Mouse (Mus musculus) kidney, postnatal 0 days (tissue): ENCODE measurements around the gene Sart3. TPM values are rescaled to one million over a fixed set of nuclear protein-coding genes. Genes with fewer than 3 reads are reported as not detected.
A peak's percentile ranks its signal among the peaks of the same experiment; 100 is the strongest.

Experiments used
- ATAC-seq: fragments of 200-750 bp; cut with Nextera tagmentation; replicated peaks from 2 replicates; pipeline ENCODE4 v1.8.0; 2017; ENCODE audit warnings: low read depth, moderate number of reproducible peaks, moderate TSS enrichment, moderate library complexity; ENCODE audit not compliant: low FRiP score
- DNase-seq: peaks from one replicate; pipeline ENCODE4 v3.0.0-alpha.2; 2016; ENCODE audit warnings: low spot score
- H3K27ac ChIP-seq: fragments of 300-500 bp; sonication (generic); 2 replicates; pipeline ENCODE4 v1.5.1; 2014; ENCODE audit warnings: mild to moderate bottlenecking
- H3K27me3 ChIP-seq: fragments of 300-500 bp; sonication (generic); 2 replicates; pipeline ENCODE4 v1.6.1; 2014; ENCODE audit warnings: low read length, mixed read lengths; ENCODE audit not compliant: insufficient read depth
- H3K36me3 ChIP-seq: fragments of 300-500 bp; sonication (generic); 2 replicates; pipeline ENCODE4 v1.6.1; 2014; ENCODE audit warnings: low read length, mixed read lengths; ENCODE audit not compliant: insufficient read depth
- H3K4me1 ChIP-seq: fragments of 300-500 bp; sonication (generic); replicated peaks from 2 replicates; pipeline ENCODE4 v1.6.1; 2014; ENCODE audit warnings: antibody characterized with exemption, low read length, mixed read lengths; ENCODE audit not compliant: insufficient read depth
- H3K4me2 ChIP-seq: fragments of 300-500 bp; sonication (generic); 2 replicates; pipeline ENCODE4 v1.6.1; 2014; ENCODE audit warnings: mild to moderate bottlenecking, low read length, moderate library complexity, mixed read lengths
- H3K4me3 ChIP-seq: fragments of 300-500 bp; sonication (generic); replicated peaks from 2 replicates; pipeline ENCODE4 v1.5.1; 2014; ENCODE audit warnings: low read depth, low read length
- H3K9ac ChIP-seq: fragments of 300-500 bp; sonication (generic); 2 replicates; pipeline ENCODE4 v1.6.1; 2014; ENCODE audit warnings: low read depth, low read length
- H3K9me3 ChIP-seq: fragments of 300-500 bp; sonication (generic); replicated peaks from 2 replicates; pipeline ENCODE4 v1.6.1; 2016; ENCODE audit warnings: low read length, inconsistent platforms, mixed read lengths
- CTCF ChIP-seq: IDR thresholded peaks from 2 replicates; pipeline ENCODE4 v1.5.1; 2016; ENCODE audit warnings: antibody characterized with exemption, low read depth, mild to moderate bottlenecking, moderate library complexity
- WGBS: fragments of 180-500 bp; shearing (Covaris S2); extraction: QIAGEN DNeasy Blood & Tissue Kit; methylation state at CpG from one replicate; pipeline ENCODE4 v1.1.7; 2014; 5-methylcytosine and 5-hydroxymethylcytosine counted together
- polyA plus RNA-seq: library from polyadenylated mRNA; unstranded; fragments of >200 nt; fragmentation: Nextera tagmentation; extraction: Ambion mirVana; gene quantifications from 2 replicates; pipeline ENCODE4 v1.2.1, GENCODE M21; 2015

Sart3 gene
- polyA plus RNA-seq = 27.2 and 27.7 TPM in 2 replicates

GRCm38 (mm10) chr5:113772450-113772895 lies at the start of gene Sart3, which contains the start of gene Iscu:
Gene Sart3, minus strand, starts transcription at chr5:113772510.
Gene Iscu, plus strand, starts transcription at chr5:113772748.
- Histone ChIP-seq H3K4me1 (peaks cover 9% of the 10 kb centered on the region; the same call in 1 of the 2 replicates), H3K36me3 (peaks cover 11% of the 10 kb centered on the region), H3K4me2 (peak within 1 kb of the TSS; percentile 91), H3K9ac (peak within 1 kb of the TSS; percentile 89), H3K27ac (peak within 1 kb of the TSS; percentile 95), H3K9me3 (no peaks in the 10 kb centered on the region), H3K27me3 (no peaks in the 10 kb centered on the region), H3K4me3 (peak within 1 kb of the TSS; percentile 95)
- under 1% methylated on average over 49 of the region's 49 CpGs for WGBS
- peak; percentile 83 for ATAC-seq
- no peak for TF ChIP-seq CTCF
- peak; percentile 96 for DNase-seq

GRCm38 (mm10) chr5:113818572-113818971 lies 46.3 kb upstream of the Sart3 start:
- Histone ChIP-seq H3K9me3 (no peaks in the 10 kb centered on the region), H3K4me2 (no peak overlapping the region), H3K9ac (no peak overlapping the region), H3K27ac (no peak overlapping the region), H3K4me1 (no peaks in the 10 kb centered on the region), H3K36me3 (no peaks in the 10 kb centered on the region), H3K4me3 (no peak overlapping the region), H3K27me3 (0 out of 2 replicates have a peak, but pooled peaks cover 3% of the 10 kb centered on the region)
- no peak for TF ChIP-seq CTCF
- no peak for ATAC-seq
- no peak for DNase-seq
- 52% methylated on average over 14 of the region's 14 CpGs for WGBS

DNA sequence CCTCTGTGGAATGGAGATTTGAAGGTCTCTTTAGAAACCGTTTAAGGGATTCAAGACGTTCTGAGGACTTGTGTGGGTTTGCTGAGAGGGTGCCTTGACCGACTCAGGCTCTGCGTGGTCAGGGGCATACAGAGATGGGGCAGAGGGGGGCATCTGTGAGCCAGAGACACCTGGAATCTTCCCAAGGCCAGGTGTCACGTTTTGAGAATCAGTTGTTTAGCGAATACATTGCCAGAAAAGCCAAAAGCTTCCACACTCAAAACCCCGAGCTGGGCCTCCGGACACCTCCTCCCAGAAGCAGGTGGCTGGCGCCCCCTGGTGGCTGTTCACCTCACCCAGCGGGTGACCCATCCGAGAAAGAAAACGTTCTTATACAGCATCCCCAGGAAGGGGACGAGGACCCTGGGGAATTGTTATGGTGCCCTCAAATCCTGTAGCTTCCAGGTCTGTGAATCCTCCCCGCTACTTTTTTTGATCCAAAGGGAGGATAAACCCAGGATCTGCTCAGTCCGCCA lies 43.4 kb upstream of the Sart3 start:
- DNase-seq = peak; percentile 88
- H3K27ac ChIP-seq = no peak overlapping the region
- H3K4me3 ChIP-seq = no peak overlapping the region
- 0 out of 2 replicates have a peak, but pooled peaks cover 3% of the 10 kb centered on the region for H3K27me3 ChIP-seq
- no peak overlapping the region for H3K9ac ChIP-seq
- H3K4me2 ChIP-seq = no peak overlapping the region
- no peaks in the 10 kb centered on the region for H3K36me3 ChIP-seq
- peak; percentile 92 for TF ChIP-seq CTCF
- no peaks in the 10 kb centered on the region for H3K4me1 ChIP-seq
- 11% methylated on average over 14 of the region's 15 CpGs for WGBS
- no peak for ATAC-seq
- no peaks in the 10 kb centered on the region for H3K9me3 ChIP-seq

DNA sequence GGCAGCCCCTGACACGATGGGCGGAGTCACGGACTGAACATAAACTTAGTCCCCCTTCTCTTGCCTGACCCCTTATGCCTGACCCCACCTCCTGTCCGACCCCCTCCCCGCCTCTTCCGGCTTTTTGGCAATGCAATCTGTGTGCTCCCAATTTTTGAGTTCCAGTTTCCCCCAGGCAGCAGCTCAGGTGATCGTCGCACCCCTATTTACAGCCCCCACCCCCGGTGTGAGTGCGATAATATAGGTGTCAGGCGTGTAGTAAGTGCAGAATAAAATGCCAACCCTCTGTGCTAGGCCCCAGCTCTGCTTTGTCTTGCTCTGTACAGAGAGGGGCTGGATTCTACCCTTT lies 42.7 kb upstream of the Sart3 start:
- 53% methylated on average over 11 of the region's 11 CpGs for WGBS
- no peaks in the 10 kb centered on the region for H3K4me1 ChIP-seq
- H3K27me3 ChIP-seq = 0 out of 2 replicates have a peak, but pooled peaks cover 3% of the 10 kb centered on the region
- no peak for DNase-seq
- no peak overlapping the region for H3K4me2 ChIP-seq
- no peaks in the 10 kb centered on the region for H3K36me3 ChIP-seq
- H3K9ac ChIP-seq = no peak overlapping the region
- no peak for ATAC-seq
- H3K4me3 ChIP-seq = no peak overlapping the region
- no peak overlapping the region for H3K27ac ChIP-seq
- no peak for TF ChIP-seq CTCF
- H3K9me3 ChIP-seq = no peaks in the 10 kb centered on the region

DNA sequence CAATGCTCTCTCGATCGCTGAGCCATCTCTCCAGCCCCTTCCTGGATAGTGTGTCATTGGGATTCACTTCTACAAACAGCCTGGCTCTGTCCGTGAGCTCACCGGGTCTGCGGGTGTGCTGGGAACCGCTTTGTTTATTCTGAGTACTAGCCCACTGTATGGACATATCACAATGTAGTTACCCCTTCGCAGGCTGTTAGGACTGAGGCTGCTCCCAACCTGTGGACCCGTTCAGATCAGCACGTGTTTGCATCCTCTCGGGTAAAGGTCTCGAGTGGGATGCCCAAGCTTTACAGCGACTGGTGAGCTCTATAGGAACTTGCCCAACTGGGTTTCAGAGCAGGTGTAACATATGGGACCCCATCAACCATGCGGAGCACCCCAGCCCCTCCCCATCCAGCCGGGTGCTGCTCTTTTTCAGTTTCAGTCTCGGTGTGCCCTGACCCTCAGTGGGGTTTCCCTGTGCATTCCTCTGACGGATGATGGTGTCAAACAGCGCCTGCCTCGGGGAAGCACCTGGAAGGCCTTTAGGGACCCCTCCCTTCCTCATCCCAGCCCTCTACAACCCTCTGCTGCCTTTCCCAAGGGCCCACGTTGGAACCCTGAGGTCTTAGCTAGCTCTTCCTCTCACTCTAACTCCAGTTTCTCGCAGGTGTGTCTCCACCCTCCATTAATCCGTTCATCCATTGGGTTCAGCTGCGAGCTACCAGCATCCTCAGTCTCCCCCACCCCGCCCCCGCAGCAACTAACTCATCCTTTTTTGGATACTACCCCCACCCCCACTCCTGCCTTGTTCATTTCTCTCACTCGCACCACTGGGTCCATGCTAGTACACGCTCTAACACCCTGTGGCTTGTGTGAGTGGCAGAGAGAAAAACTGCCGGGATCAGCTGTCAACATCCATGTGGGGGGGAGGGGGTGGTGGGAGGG lies 42.1 kb upstream of the Sart3 start:
- Histone ChIP-seq H3K9ac (no peak overlapping the region), H3K36me3 (no peaks in the 10 kb centered on the region), H3K4me2 (no peak overlapping the region), H3K4me1 (no peaks in the 10 kb centered on the region), H3K27me3 (0 out of 2 replicates have a peak, but pooled peaks cover 3% of the 10 kb centered on the region), H3K4me3 (no peak overlapping the region), H3K27ac (no peak overlapping the region), H3K9me3 (no peaks in the 10 kb centered on the region)
- ATAC-seq = no peak
- 30% methylated on average over 27 of the region's 27 CpGs for WGBS
- TF ChIP-seq CTCF = no peak
- DNase-seq = no peak

DNA sequence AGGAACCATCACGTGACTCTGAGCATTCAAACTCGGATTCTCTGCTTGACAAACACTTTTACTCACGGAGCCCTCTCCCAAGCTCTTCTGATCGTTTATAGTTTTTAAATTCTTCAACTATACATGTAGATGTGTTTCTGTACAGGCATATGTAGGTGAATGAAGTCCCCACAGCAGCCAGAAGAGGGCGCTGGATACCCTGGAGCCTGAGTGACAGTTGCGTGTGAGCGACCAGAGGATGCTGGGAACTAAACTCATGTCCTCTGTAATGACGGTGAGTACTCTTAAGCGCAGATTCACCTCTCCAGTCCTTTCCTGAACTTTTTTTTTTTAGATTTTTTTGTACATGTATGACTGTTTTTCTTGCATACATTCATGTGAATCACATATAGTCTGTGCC lies 41.3 kb upstream of the Sart3 start:
- H3K4me2 ChIP-seq = no peak overlapping the region
- WGBS = 21% methylated on average over 9 of the region's 9 CpGs
- H3K27ac ChIP-seq = no peak overlapping the region
- no peak overlapping the region for H3K9ac ChIP-seq
- no peaks in the 10 kb centered on the region for H3K9me3 ChIP-seq
- no peak overlapping the region for H3K4me3 ChIP-seq
- no peaks in the 10 kb centered on the region for H3K4me1 ChIP-seq
- peak; percentile 50 for TF ChIP-seq CTCF
- no peaks in the 10 kb centered on the region for H3K36me3 ChIP-seq
- DNase-seq (no peak), ATAC-seq (no peak)
- H3K27me3 ChIP-seq = 0 out of 2 replicates have a peak, but pooled peaks cover 3% of the 10 kb centered on the region
